Mouse (Mus musculus): ENCODE measurements around the gene Ppp3ca.
"Not testable (repeated sequence)": the region's sequence is repeated elsewhere in the genome, so short reads cannot be mapped to it uniquely, and the experiment has no call there.

Ppp3ca gene

GRCm38 (mm10) chr3:136688101-136688586 is 18.2 kb downstream of the Ppp3ca start:
- no peak for DNase-seq (ENCODE audit: low read depth)

GRCm38 (mm10) chr3:136689793-136690543 is 20.0 kb downstream of the Ppp3ca start:
- DNase-seq (ENCODE audit: low read depth), result no peak

- no peak for DNase-seq (ENCODE audit: low read depth)
These were observed 22.1 kb downstream of the Ppp3ca start for GRCm38 (mm10) chr3:136691984-136692383.

GRCm38 (mm10) chr3:136693547-136693946 is 23.6 kb downstream of the Ppp3ca start:
- DNase-seq (ENCODE audit: low read depth), result no peak

GRCm38 (mm10) chr3:136697626-136698191 is 27.8 kb downstream of the Ppp3ca start:
- no peak for DNase-seq (ENCODE audit: low read depth)

GRCm38 (mm10) chr3:136699711-136700110 is 29.8 kb downstream of the Ppp3ca start:
- DNase-seq (ENCODE audit: low read depth), result not testable (repeated sequence)

GRCm38 (mm10) chr3:136700447-136701009 is 30.6 kb downstream of the Ppp3ca start:
- DNase-seq (ENCODE audit: low read depth), result no peak

GRCm38 (mm10) chr3:136702861-136703260 is 32.9 kb downstream of the Ppp3ca start:
- no peak for DNase-seq (ENCODE audit: low read depth)

- DNase-seq (ENCODE audit: low read depth), result no peak
These were observed 34.8 kb downstream of the Ppp3ca start for GRCm38 (mm10) chr3:136704515-136705247.

GRCm38 (mm10) chr3:136706048-136706447 is 36.1 kb downstream of the Ppp3ca start:
- no peak for DNase-seq (ENCODE audit: low read depth)

GRCm38 (mm10) chr3:136706771-136707170 is 36.8 kb downstream of the Ppp3ca start:
- DNase-seq (ENCODE audit: low read depth), result no peak

- DNase-seq (ENCODE audit: low read depth), result no peak
These were observed 37.5 kb downstream of the Ppp3ca start for GRCm38 (mm10) chr3:136707222-136708019.

- DNase-seq (ENCODE audit: low read depth), result no peak
These were observed 38.3 kb downstream of the Ppp3ca start for GRCm38 (mm10) chr3:136708230-136708629.

- DNase-seq (ENCODE audit: low read depth), result no peak
These were observed 40.5 kb downstream of the Ppp3ca start for GRCm38 (mm10) chr3:136710310-136710906.

GRCm38 (mm10) chr3:136714307-136715039 is 44.5 kb downstream of the Ppp3ca start:
- no peak for DNase-seq (ENCODE audit: low read depth)

- no peak for DNase-seq (ENCODE audit: low read depth)
These were observed 46.3 kb downstream of the Ppp3ca start for GRCm38 (mm10) chr3:136716247-136716646.

GRCm38 (mm10) chr3:136718412-136718811 is 48.5 kb downstream of the Ppp3ca start:
- DNase-seq (ENCODE audit: low read depth), result no peak

GRCm38 (mm10) chr3:136721241-136721640 is 51.3 kb downstream of the Ppp3ca start:
- no peak for DNase-seq (ENCODE audit: low read depth)

GRCm38 (mm10) chr3:136721804-136722427 is 52.0 kb downstream of the Ppp3ca start:
- no peak for DNase-seq (ENCODE audit: low read depth)

- peak; percentile 64 for DNase-seq (ENCODE audit: low read depth)
These were observed 52.6 kb downstream of the Ppp3ca start for GRCm38 (mm10) chr3:136722493-136722892.

Measured in NIH3T3 (cell line).